Mouse (Mus musculus) lung, adult 2 months (tissue): ENCODE data around the gene Tmppe. TPM values are rescaled to one million over a fixed set of nuclear protein-coding genes. Genes with fewer than 3 reads are reported as not detected.

Experiments
- DNase-seq: peaks from one replicate; pipeline ENCODE4 v3.0.0; 2022
- H3K4me1 ChIP-seq: fragments of 200-500 bp; 2 replicates; pipeline ENCODE4 v1.6.1; 2011; ENCODE audit warnings: low read length; ENCODE audit not compliant: control insufficient read depth, insufficient read depth
- H3K4me3 ChIP-seq: fragments of 200-500 bp; replicated peaks from 2 replicates; pipeline ENCODE3; 2011; ENCODE audit warnings: low read depth, mild to moderate bottlenecking, control low read depth, low read length; ENCODE audit errors: extremely low read depth
- CTCF ChIP-seq: fragments of 200-500 bp; IDR thresholded peaks from 2 replicates; pipeline ENCODE4 v1.5.1; 2011; ENCODE audit warnings: mild to moderate bottlenecking, low read length, control low read depth; ENCODE audit not compliant: insufficient read depth
- POLR2A ChIP-seq: fragments of 200-500 bp; IDR thresholded peaks from 2 replicates; pipeline ENCODE4 v1.6.1; 2011; ENCODE audit warnings: low read depth, mild to moderate bottlenecking, control low read depth, low read length, borderline replicate concordance; ENCODE audit errors: extremely low read depth
- WGBS: fragments of 180-500 bp; shearing (Covaris S2); methylation state at CpG from one replicate; pipeline ENCODE4 v1.1.7; 2018; 5-methylcytosine and 5-hydroxymethylcytosine counted together
- polyA plus RNA-seq: library from polyadenylated mRNA; depleted of rRNA; stranded (reverse); fragments of >200 nt; gene quantifications from 2 replicates; pipeline ENCODE4 v1.2.3, GENCODE M21; 2012

The Tmppe gene
- polyA plus RNA-seq, 1 experiment: 9.7 TPM

DNA sequence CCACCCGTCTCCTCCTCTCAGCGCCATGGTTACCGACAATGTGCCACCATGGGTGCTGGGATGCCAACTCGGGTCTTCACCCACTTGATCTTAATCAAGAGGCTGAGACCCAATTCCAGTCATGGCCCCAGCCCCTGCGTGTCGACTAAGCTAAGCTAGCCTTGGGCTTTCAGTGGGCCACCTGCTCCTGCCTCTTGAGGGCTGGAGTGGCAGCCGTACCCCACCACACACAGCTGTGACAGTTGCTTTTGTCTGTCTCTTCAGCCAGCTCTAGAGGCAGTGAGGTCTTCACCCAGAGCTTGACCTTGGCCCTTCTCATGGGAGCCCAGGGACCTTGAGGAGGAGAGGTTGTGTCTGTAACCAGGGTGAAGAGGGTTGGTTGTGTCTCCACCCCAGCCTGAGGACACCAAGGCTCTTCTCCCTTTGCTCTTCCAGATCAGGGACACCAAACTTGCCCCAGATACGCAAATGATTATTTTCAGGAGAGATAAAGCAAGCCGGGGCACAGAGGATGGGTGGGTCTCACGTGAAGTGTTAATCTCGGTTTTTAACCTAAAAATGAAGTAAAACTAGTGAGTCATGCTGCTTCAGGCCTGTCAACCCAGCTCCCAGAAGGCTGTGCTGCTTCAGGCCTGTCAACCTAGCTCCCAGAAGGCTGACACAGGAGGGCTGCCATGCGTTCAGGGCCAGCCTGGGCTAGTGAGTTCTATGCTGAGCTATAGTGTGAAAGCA is 27.4 kb downstream of the Tmppe start:
- no peak overlapping the region for H3K4me3 ChIP-seq
- WGBS: 88% methylated on average over 12 of the region's 12 CpGs
- TF ChIP-seq CTCF (no peak), POLR2A (no peak)
- no peaks in the 10 kb centered on the region for H3K4me1 ChIP-seq
- DNase-seq: no peak

DNA sequence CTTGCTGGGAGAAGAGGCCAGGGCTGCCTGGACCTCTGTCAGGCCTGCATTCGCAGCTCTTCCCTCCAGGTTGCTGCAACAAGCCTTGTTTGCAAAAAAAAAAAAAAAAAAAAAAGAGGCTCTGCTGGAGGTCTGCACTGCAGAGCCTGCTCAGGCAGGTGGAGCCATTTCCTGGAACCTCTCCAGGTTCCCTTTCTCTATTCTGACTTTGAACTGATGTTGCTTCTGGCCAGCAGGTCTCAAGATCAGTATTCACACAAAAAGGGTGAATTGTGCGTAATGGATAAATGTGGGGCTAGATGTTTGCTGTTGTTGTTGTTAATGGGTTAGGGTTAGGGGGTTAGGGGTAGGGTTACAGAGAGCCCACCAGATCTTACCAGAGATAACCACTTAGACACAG is 34.8 kb downstream of the Tmppe start:
- WGBS: 92% methylated on average over 2 of the region's 2 CpGs
- no peak overlapping the region for H3K4me3 ChIP-seq
- TF ChIP-seq POLR2A (no peak), CTCF (no peak)
- H3K4me1 ChIP-seq: no peaks in the 10 kb centered on the region
- DNase-seq: no peak

- no peaks in the 10 kb centered on the region for H3K4me1 ChIP-seq
- WGBS: 86% methylated on average over 10 of the region's 10 CpGs
- DNase-seq: no peak
- no peak overlapping the region for H3K4me3 ChIP-seq
- TF ChIP-seq CTCF (no peak), POLR2A (no peak)
These were observed 39.6 kb downstream of the Tmppe start for GRCm38 (mm10) chr9:114440548-114440947.

DNA sequence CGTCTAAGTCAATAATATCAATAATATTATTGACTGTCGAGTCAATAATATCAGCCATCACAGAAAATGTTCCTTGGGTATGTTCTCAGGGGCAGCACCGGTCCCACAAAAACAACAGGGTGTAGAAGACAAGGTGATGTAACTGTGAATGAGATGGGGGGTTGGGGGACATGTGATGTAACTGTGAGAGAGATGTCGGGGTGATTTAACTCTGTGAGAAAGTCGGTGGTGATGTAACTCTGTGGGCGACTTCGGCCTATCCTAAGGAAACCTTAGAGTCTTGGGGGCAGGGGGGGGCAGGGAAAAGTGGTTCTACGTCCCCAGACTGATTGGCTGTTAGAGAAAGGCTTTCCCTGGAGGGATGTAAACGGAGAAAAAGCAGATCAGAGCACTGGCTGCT is 41.3 kb downstream of the Tmppe start:
- TF ChIP-seq POLR2A (no peak), CTCF (no peak)
- no peak for DNase-seq
- Histone ChIP-seq H3K4me1 (no peaks in the 10 kb centered on the region), H3K4me3 (no peak overlapping the region)
- 88% methylated on average over 9 of the region's 9 CpGs for WGBS

- WGBS: 86% methylated on average over 9 of the region's 9 CpGs
- H3K4me3 ChIP-seq: no peak overlapping the region
- H3K4me1 ChIP-seq: no peaks in the 10 kb centered on the region
- TF ChIP-seq POLR2A: no peak
- TF ChIP-seq CTCF: no peak
- DNase-seq: no peak
These were observed 42.0 kb downstream of the Tmppe start for GRCm38 (mm10) chr9:114442893-114443292.

- Histone ChIP-seq H3K4me1 (no peaks in the 10 kb centered on the region), H3K4me3 (no peak overlapping the region)
- 88% methylated on average over 8 of the region's 8 CpGs for WGBS
- no peak for DNase-seq
- no peak for TF ChIP-seq CTCF
- TF ChIP-seq POLR2A: no peak
These were observed 42.4 kb downstream of the Tmppe start for GRCm38 (mm10) chr9:114443351-114443750.

DNA sequence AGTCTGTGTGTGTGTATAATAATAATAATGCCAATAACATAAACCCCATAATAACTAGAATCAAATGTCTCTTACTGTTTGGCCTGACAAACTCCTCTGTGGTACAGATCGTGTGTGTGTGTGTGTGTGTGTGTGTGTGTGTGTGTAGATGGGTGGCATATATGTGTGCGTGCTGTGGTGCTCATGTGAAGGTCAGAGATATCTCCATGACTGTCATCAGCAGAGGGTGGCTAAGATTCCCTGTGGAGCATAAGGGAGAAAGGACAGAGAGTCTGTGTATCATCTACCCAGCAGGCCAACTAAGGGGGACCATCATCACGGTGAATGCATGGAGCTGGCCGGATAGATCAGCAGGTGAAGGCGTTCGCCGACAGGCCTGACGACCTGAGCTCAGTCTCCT is 46.0 kb downstream of the Tmppe start:
- no peak for DNase-seq
- 88% methylated on average over 8 of the region's 8 CpGs for WGBS

DNA sequence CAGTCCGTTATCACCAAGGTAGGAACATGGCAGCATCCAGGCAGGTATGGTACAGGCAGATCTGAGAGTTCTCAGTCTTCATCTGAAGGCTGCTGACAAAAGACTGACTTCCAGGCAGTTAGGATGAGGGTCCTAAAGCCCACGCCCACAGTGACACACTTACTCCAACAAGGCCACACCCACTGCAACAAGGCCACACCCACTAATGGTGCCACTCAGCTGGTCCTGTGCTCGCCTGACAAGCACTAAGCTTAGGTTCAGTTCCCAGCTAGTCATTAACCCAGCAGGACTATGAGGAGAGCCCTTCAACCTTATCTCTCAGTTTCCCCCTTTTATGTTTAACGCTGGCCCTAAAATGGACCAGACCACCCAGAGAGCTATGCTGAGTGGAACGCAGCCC is 47.8 kb downstream of the Tmppe start:
- TF ChIP-seq POLR2A (no peak), CTCF (no peak)
- no peak overlapping the region for H3K4me3 ChIP-seq
- WGBS: 80% methylated on average over 5 of the region's 5 CpGs
- H3K4me1 ChIP-seq: no peaks in the 10 kb centered on the region
- DNase-seq: no peak

More for the DNA sequence above, 46.0 kb downstream of the Tmppe start:
- H3K4me3 ChIP-seq: no peak overlapping the region
- no peaks in the 10 kb centered on the region for H3K4me1 ChIP-seq
- TF ChIP-seq CTCF (no peak), POLR2A (no peak)

DNA sequence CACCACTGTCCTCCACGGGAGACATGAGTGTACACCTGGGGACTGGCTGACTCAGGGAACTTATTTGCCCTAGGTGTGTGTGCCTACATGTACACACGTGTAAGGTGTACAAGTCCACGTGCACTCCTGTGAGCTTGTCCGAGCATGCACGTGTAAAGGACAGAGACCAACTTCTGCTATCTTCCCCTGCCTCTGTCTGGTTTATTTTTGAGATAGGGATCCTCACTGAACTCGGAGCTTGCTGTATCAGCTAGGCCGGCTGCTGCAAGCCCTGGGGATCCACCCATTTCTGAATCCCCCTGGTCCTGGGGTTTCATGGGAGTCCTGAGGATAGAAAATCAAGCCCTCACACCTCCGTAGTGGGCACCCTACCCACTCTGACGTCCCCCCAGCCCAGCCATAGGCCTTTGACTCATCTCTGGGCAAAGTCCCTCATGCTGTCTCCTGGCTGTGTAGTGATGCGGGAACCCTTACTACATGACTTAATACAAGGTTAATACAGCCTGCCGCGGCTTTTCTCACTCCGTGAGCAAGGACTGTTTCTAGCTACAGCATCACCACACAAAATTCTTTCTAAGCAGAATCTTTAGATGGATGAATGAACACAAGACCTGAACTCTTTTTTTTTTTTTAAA is 48.3 kb downstream of the Tmppe start:
- TF ChIP-seq CTCF (no peak), POLR2A (no peak)
- DNase-seq: no peak
- Histone ChIP-seq H3K4me3 (no peak overlapping the region), H3K4me1 (no peaks in the 10 kb centered on the region)
- 82% methylated on average over 13 of the region's 13 CpGs for WGBS

GRCm38 (mm10) chr9:114451615-114452014 is 50.7 kb downstream of the Tmppe start:
- H3K4me3 ChIP-seq: no peak overlapping the region
- TF ChIP-seq CTCF (no peak), POLR2A (no peak)
- no peaks in the 10 kb centered on the region for H3K4me1 ChIP-seq
- 74% methylated on average over 7 of the region's 7 CpGs for WGBS
- DNase-seq: no peak
